Mouse (Mus musculus): Measurements from ENCODE around the gene Hesx1. TPM values are rescaled to one million over a fixed set of nuclear protein-coding genes. Genes with fewer than 3 reads are reported as not detected.

The Hesx1 gene
- polyA plus RNA-seq, 1 experiment from 2014 or later: 0.23 TPM

DNA sequence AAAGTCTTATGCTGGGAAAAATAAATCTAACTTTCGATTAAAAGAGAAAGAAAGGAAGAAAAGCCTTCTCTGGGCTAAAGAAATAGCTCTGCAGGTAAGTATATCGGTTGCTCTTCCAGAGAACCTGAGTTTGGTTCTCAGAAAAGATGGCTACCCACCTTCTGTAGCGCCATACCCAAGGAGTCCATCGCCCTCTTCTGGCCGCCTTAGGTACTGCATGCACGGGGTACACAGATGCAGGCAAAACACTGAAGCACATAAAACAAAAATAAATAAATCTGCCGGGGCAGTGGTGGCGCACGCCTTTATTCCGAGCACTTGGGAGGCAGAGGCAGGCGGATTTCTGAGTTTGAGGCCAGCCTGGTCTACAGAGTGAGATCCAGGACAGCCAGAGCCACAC lies 28.7 kb downstream of the Hesx1 start:
- Histone ChIP-seq H3K4me3 (ENCODE audit: low read depth, low read length) (no peak overlapping the region), H3K4me2 (replicated peaks; ENCODE audit: low read depth, low read length) (no peak overlapping the region), H3K36me3 (ENCODE audit: control insufficient read depth, insufficient read depth, low read length) (no peaks in the 10 kb centered on the region), H3K4me1 (replicated peaks; ENCODE audit: control insufficient read depth, insufficient read depth, low read length) (no peaks in the 10 kb centered on the region), H3K9ac (ENCODE audit: low read depth, low read length) (no peak overlapping the region), H3K27me3 (ENCODE audit: control insufficient read depth, insufficient read depth, low read length) (no peaks in the 10 kb centered on the region), H3K27ac (ENCODE audit: low read depth, low read length) (no peak overlapping the region), H3K9me3 (ENCODE audit: control insufficient read depth, low read length) (no peaks in the 10 kb centered on the region)
- ATAC-seq (ENCODE audit: low FRiP score): no peak
- DNase-seq (ENCODE audit: low spot score): peak; percentile 78
- WGBS: 49% methylated on average over 11 of the region's 11 CpGs

DNA sequence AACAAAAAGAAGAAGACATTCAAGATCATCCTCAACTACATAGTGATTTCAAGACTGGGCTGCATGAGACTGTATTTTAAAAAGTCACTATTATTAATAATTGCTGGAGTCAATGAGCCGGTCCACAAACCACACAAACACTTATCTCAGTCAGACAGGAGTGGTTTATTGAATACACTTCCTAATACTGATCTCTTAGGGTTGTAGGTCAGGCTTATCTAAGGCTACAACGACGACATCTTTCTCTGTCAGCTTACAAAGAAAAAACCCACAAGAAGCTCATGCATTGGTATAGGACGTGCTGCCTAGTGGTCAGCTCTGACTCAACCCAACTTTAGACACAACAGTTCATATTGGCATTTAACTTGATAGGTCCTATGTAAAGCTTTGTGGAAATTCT lies 30.4 kb downstream of the Hesx1 start:
- no peak for DNase-seq (ENCODE audit: low spot score)
- Histone ChIP-seq H3K4me2 (replicated peaks; ENCODE audit: low read depth, low read length) (no peak overlapping the region), H3K9me3 (ENCODE audit: control insufficient read depth, low read length) (no peaks in the 10 kb centered on the region), H3K9ac (ENCODE audit: low read depth, low read length) (no peak overlapping the region), H3K27ac (ENCODE audit: low read depth, low read length) (no peak overlapping the region), H3K4me1 (replicated peaks; ENCODE audit: control insufficient read depth, insufficient read depth, low read length) (no peaks in the 10 kb centered on the region), H3K4me3 (ENCODE audit: low read depth, low read length) (no peak overlapping the region), H3K36me3 (ENCODE audit: control insufficient read depth, insufficient read depth, low read length) (no peaks in the 10 kb centered on the region), H3K27me3 (ENCODE audit: control insufficient read depth, insufficient read depth, low read length) (no peaks in the 10 kb centered on the region)
- ATAC-seq (ENCODE audit: low FRiP score): no peak
- 86% methylated on average over 4 of the region's 4 CpGs for WGBS

DNA sequence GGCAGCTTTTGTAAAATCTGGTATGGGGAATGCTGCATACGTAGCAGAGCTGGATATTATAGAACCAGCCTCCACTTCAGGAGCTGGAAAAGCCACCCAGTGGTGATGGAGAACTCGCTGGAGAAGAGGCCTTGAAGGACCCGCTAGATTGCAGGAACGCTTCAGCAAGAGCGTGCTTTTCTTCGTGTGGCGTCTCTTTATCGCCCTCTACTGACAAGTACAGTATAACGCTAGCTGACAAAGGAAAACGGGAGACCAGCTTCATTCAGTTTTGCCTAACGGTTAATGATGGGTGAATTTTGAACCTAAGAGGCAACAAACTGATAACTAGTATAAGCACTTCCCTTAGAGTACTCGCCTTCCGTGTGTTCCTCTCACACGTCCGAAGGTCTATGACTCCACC lies 35.6 kb downstream of the Hesx1 start:
- WGBS: 5% methylated on average over 15 of the region's 15 CpGs
- Histone ChIP-seq H3K36me3 (ENCODE audit: control insufficient read depth, insufficient read depth, low read length) (no peaks in the 10 kb centered on the region), H3K9ac (ENCODE audit: low read depth, low read length) (no peak overlapping the region), H3K4me1 (replicated peaks; ENCODE audit: control insufficient read depth, insufficient read depth, low read length) (no peaks in the 10 kb centered on the region), H3K4me2 (replicated peaks; ENCODE audit: low read depth, low read length) (no peak overlapping the region), H3K27me3 (ENCODE audit: control insufficient read depth, insufficient read depth, low read length) (no peaks in the 10 kb centered on the region), H3K27ac (ENCODE audit: low read depth, low read length) (no peak overlapping the region), H3K9me3 (ENCODE audit: control insufficient read depth, low read length) (no peaks in the 10 kb centered on the region), H3K4me3 (ENCODE audit: low read depth, low read length) (no peak overlapping the region)
- no peak for ATAC-seq (ENCODE audit: low FRiP score)
- DNase-seq (ENCODE audit: low spot score): peak; percentile 84

DNA sequence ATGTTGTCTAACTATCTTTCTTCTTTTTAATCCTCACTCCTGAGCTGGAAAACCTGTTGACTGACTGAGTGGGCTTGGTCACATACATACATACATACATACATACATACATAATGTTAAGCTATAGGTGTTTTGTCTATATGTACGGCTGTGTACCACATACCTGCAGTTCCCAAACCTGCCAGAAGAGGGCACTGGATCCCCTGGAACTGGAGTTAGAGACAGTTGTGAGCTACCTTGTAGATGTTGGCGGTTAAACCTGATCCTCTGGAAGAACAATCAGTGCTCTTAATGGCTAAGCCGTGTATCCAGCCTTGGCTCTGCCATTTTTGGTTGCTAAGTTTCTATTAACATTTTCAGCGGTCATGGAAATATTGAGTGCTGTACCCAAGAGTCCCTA lies 36.9 kb downstream of the Hesx1 start:
- H3K36me3 ChIP-seq (ENCODE audit: control insufficient read depth, insufficient read depth, low read length): no peaks in the 10 kb centered on the region
- H3K4me3 ChIP-seq (ENCODE audit: low read depth, low read length): no peak overlapping the region
- ATAC-seq (ENCODE audit: low FRiP score) (no peak; the same call in 1 of the 2 replicates), DNase-seq (ENCODE audit: low spot score) (peak; percentile 86)
- no peaks in the 10 kb centered on the region for H3K27me3 ChIP-seq (ENCODE audit: control insufficient read depth, insufficient read depth, low read length)
- H3K9ac ChIP-seq (ENCODE audit: low read depth, low read length): no peak overlapping the region
- no peaks in the 10 kb centered on the region for H3K4me1 ChIP-seq (replicated peaks; ENCODE audit: control insufficient read depth, insufficient read depth, low read length)
- no peak overlapping the region for H3K27ac ChIP-seq (ENCODE audit: low read depth, low read length)
- WGBS: 18% methylated on average over 4 of the region's 4 CpGs
- no peak overlapping the region for H3K4me2 ChIP-seq (replicated peaks; ENCODE audit: low read depth, low read length)
- H3K9me3 ChIP-seq (ENCODE audit: control insufficient read depth, low read length): no peaks in the 10 kb centered on the region

DNA sequence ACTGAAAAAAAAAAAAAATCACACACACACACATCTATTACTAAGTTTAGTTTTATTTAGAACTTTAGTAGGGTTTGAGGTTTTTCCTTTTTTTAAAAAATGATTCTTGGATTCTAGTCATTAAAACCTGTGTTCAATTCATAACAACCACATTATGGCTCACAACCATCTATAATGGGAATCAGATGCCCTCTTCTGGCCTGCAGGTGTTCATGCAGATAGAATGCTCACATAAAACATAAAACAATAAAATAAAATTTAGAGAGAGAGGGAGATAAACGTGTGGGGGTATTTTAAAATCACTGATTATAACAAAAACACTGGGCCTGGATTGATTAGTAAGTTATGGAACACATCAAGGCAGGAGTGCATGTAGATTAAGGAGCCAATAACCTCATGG lies 43.3 kb downstream of the Hesx1 start:
- H3K4me3 ChIP-seq (ENCODE audit: low read depth, low read length): no peak overlapping the region
- H3K27me3 ChIP-seq (ENCODE audit: control insufficient read depth, insufficient read depth, low read length): 0 out of 2 replicates have a peak, but pooled peaks cover 3% of the 10 kb centered on the region
- WGBS: 74% methylated on average over 1 of the region's 1 CpGs
- no peaks in the 10 kb centered on the region for H3K36me3 ChIP-seq (ENCODE audit: control insufficient read depth, insufficient read depth, low read length)
- DNase-seq (ENCODE audit: low spot score): no peak
- no peak for ATAC-seq (ENCODE audit: low FRiP score)
- no peaks in the 10 kb centered on the region for H3K9me3 ChIP-seq (ENCODE audit: control insufficient read depth, low read length)
- H3K27ac ChIP-seq (ENCODE audit: low read depth, low read length): no peak overlapping the region
- H3K9ac ChIP-seq (ENCODE audit: low read depth, low read length): no peak overlapping the region
- no peaks in the 10 kb centered on the region for H3K4me1 ChIP-seq (replicated peaks; ENCODE audit: control insufficient read depth, insufficient read depth, low read length)
- no peak overlapping the region for H3K4me2 ChIP-seq (replicated peaks; ENCODE audit: low read depth, low read length)

DNA sequence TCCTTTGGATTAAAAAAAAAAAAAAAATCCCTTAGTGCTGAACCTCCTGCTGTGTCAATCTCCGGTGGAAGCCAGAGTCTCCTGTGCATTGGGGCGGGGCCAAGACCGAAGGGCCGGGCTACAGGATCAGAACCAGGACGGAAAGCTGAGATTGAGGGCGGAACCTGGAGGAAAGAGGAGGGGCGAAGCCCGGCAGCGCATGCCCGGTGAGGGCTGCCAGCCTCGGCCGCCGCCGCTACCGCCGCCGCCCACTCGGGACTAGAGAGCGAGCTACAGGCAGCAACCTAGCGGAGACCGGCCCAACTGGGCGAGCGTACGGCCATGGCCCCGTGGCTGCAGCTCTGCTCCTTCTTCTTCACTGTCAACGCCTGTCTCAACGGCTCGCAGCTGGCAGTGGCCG lies 44.6 kb downstream of the Hesx1 start, which contains the start of gene Il17rd:
Gene Il17rd, plus strand, starts transcription at position 159 of the 400 bp plus-strand sequence.
- under 1% methylated on average over 29 of the region's 29 CpGs for WGBS
- Histone ChIP-seq H3K9me3 (ENCODE audit: control insufficient read depth, low read length) (no peaks in the 10 kb centered on the region), H3K36me3 (ENCODE audit: control insufficient read depth, insufficient read depth, low read length) (no peaks in the 10 kb centered on the region), H3K4me3 (ENCODE audit: low read depth, low read length) (peak within 1 kb of the TSS; percentile 90), H3K9ac (ENCODE audit: low read depth, low read length) (peak within 1 kb of the TSS; percentile 77), H3K4me1 (replicated peaks; ENCODE audit: control insufficient read depth, insufficient read depth, low read length) (peaks cover 3% of the 10 kb centered on the region; the same call in 1 of the 2 replicates), H3K27me3 (ENCODE audit: control insufficient read depth, insufficient read depth, low read length) (0 out of 2 replicates have a peak, but pooled peaks cover 5% of the 10 kb centered on the region), H3K4me2 (replicated peaks; ENCODE audit: low read depth, low read length) (peak within 1 kb of the TSS; percentile 80), H3K27ac (ENCODE audit: low read depth, low read length) (peak within 1 kb of the TSS; percentile 83)
- DNase-seq (ENCODE audit: low spot score) (peak; percentile 88), ATAC-seq (ENCODE audit: low FRiP score) (peak; percentile 91)

DNA sequence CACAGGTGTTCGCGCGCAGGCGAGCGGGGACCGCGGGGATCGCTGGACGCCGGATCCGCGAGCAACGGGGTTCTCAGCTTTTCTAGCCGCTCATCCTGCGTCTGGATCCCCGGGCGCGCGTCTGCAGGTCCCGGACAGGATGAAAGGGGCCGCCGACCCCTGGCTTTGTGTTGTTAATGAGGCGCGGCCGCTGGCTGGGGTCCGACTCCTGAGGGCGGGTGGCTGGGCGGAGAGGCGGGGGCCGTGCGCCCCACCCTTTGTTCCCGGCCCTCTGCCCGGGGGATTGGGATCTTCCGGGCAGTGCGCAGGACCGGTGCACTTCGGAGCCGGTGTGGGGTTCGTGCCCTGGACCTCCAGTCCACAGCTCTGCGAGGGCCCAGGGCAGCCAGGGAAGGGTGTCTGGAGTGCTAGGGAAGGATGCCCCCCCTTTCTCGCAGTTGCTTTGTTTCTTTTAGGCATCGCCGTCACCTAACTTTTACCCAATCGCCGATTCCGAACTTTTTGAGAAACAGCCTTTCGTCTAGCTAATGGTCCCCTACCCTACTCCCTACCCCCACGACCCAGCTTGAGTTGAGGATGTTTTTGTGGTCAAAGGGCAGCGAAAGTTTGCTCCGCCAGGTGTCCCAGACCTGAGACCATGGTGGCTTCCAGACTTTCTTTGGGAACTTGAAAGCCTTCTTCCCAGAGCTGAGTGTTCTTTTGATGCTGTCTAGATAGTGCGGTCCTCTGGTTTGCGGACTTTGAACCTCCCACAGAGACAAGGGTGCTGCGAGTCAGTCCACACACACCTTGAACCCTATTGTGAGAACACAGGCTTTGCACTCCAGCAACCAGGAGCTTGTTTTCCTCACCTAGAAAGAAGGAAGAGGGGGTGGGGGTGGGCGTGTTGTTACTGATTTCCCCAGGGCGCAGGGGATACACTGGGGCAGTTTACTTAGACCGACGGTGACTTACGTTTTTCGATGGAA lies 45.3 kb downstream of the Hesx1 start:
- 0 out of 2 replicates have a peak, but pooled peaks cover 5% of the 10 kb centered on the region for H3K27me3 ChIP-seq (ENCODE audit: control insufficient read depth, insufficient read depth, low read length)
- peak overlapping the region; percentile 83 for H3K27ac ChIP-seq (ENCODE audit: low read depth, low read length)
- H3K4me3 ChIP-seq (ENCODE audit: low read depth, low read length): peak overlapping the region; percentile 90
- peak; percentile 84 for ATAC-seq (ENCODE audit: low FRiP score)
- no peaks in the 10 kb centered on the region for H3K9me3 ChIP-seq (ENCODE audit: control insufficient read depth, low read length)
- H3K9ac ChIP-seq (ENCODE audit: low read depth, low read length): peak overlapping the region; percentile 77
- H3K4me2 ChIP-seq (replicated peaks; ENCODE audit: low read depth, low read length): peak overlapping the region; percentile 80
- peak; percentile 75 for DNase-seq (ENCODE audit: low spot score)
- H3K36me3 ChIP-seq (ENCODE audit: control insufficient read depth, insufficient read depth, low read length): no peaks in the 10 kb centered on the region
- WGBS: under 1% methylated on average over 54 of the region's 59 CpGs
- peaks cover 3% of the 10 kb centered on the region; the same call in 1 of the 2 replicates for H3K4me1 ChIP-seq (replicated peaks; ENCODE audit: control insufficient read depth, insufficient read depth, low read length)

DNA sequence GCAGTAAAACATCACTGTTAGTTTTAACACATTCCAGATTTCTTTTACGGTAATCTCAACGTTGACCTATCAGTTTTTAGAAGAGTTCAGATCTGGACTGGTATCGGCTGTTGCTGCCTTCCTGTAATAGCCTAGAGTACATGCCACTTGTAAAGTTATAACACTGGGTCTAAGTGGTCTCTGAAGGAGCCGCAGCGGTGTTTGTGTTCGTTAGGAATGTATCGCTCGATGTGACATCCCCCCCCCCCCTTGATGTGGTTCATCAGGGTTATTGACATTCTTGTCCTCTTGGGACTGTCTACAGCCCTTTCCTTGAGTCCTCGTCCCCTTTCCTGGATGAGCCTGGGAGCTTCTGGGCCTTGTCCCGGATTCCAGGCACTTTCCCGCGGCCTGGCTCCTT lies 46.2 kb downstream of the Hesx1 start:
- Histone ChIP-seq H3K4me3 (ENCODE audit: low read depth, low read length) (peak overlapping the region; percentile 90), H3K4me2 (replicated peaks; ENCODE audit: low read depth, low read length) (peak overlapping the region; percentile 80), H3K9ac (ENCODE audit: low read depth, low read length) (0 out of 2 replicates have a peak overlapping the region, but pooled peaks have one; percentile 77), H3K36me3 (ENCODE audit: control insufficient read depth, insufficient read depth, low read length) (no peaks in the 10 kb centered on the region), H3K27ac (ENCODE audit: low read depth, low read length) (no peak overlapping the region), H3K27me3 (ENCODE audit: control insufficient read depth, insufficient read depth, low read length) (0 out of 2 replicates have a peak, but pooled peaks cover 5% of the 10 kb centered on the region), H3K4me1 (replicated peaks; ENCODE audit: control insufficient read depth, insufficient read depth, low read length) (peaks cover 5% of the 10 kb centered on the region; the same call in 1 of the 2 replicates), H3K9me3 (ENCODE audit: control insufficient read depth, low read length) (no peaks in the 10 kb centered on the region)
- 8% methylated on average over 12 of the region's 12 CpGs for WGBS
- DNase-seq (ENCODE audit: low spot score) (no peak), ATAC-seq (ENCODE audit: low FRiP score) (no peak)
